ENCODE assay signal across 16 mouse cellular contexts in the genomic region with DNA sequence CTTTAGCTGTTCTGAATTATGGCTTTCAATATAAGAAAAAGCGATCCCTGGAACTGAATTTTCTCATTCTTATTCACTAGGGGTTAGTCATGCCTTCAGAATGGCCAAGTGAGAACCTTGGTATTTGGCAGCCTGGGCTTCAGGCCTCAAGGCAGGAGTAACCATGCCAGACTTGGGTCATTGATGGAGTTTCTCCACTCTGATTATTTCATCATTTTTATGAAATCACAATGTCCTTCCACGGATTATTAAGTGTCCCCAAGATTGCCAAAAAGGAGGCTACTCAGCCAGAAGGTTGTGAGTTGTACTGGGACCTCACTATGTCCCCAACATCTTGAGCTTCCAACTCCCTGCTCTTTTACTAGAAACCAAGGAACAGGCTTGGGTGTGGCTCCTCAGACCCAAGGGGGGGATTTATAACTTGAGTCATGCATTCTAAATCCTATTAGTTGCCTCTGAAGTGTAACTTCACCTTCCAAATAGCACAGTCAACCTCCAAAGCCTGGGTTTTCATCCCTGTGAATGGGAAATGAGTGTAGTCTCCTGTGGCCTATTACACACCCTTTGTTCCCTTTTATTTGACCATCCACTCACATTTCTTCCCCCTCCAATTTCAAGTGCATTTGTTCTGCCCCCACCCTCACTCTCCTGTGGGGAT. TPM values are rescaled to one million over a fixed set of nuclear protein-coding genes. Genes with fewer than 3 reads are reported as not detected.
DNase-seq lines count a peak whose midpoint lies in the region; TF ChIP-seq lines count a peak whose summit lies in the region.
"Had no signal": no experiment of that assay in that cellular context is flagged by ENCODE, and none has a peak within 500 bp of the region (broad histone marks: within the 10 kb centered on the region; RNA-seq: fewer than 3 reads in every experiment).

No protein-coding gene starts in this region.

- peaks cover 14% of the 10 kb centered on the region for H3K4me1 ChIP-seq in embryonic fibroblast, embryonic 13.5 days (ENCODE audit: control insufficient read depth, insufficient read depth, low read length)

- no peak for TF ChIP-seq CTCF in embryonic fibroblast, embryonic 13.5 days (IDR thresholded peaks at IDR 0.05; ENCODE audit: borderline replicate concordance, insufficient read depth, low read length)

- no peak for TF ChIP-seq POLR2A in embryonic fibroblast, embryonic 13.5 days (IDR thresholded peaks at IDR 0.05; ENCODE audit: low read depth, low read length)

- no peak overlapping the region for H3K4me3 ChIP-seq in embryonic fibroblast, embryonic 13.5 days (ENCODE audit: insufficient read depth, low read length)
- H3K4me3 ChIP-seq: embryonic facial prominence, embryonic 15.5 days; forebrain, embryonic 12.5 days; midbrain, embryonic 12.5 days; neural tube, embryonic 13.5 days had no signal

- DNase-seq in adrenal gland, postnatal 10 days: peak; percentile 28
- DNase-seq in adrenal gland, adult 8-10 months: no peak
- DNase-seq in heart, adult 8-10 months (ENCODE audit: low spot score): peak; percentile 42
- no peak for DNase-seq in heart, postnatal 4 days
- peak; percentile 86 for DNase-seq in skeletal muscle tissue, adult 2 months (ENCODE audit: low read depth, low spot score)
- no peak for DNase-seq in kidney, postnatal 36 days
- DNase-seq: cerebellum, adult 18-20 months; cerebellum, postnatal 25 days; liver; right cerebral cortex, adult 18-20 months; thymus, postnatal 14 days had no signal

- H3K27ac ChIP-seq in embryonic fibroblast, embryonic 13.5 days (ENCODE audit: insufficient read depth, low read length): peak overlapping the region; percentile 92
- H3K27ac ChIP-seq: embryonic facial prominence, embryonic 15.5 days; forebrain, embryonic 12.5 days; midbrain, embryonic 12.5 days; neural tube, embryonic 13.5 days had no signal

RNA-seq across cellular contexts. Expression of gene Slco2a1, which starts 16.0 kb away (rescaled TPM):
- total RNA-seq in adrenal gland, postnatal 10 days (2021): 1 to 10 TPM; 7.4 to 9.3 TPM
- total RNA-seq in adrenal gland, adult 8-10 months (2022): 1 to 10 TPM; 3.3 to 5.7 (median 4.4) TPM
- total RNA-seq in heart, adult 8-10 months (2022): 1 to 10 TPM; 3.4 to 5.0 (median 3.9) TPM
- 1 to 10 TPM; 9.5 to 10.0 TPM for total RNA-seq in heart, postnatal 4 days (2021)
- polyA plus RNA-seq in embryonic fibroblast, embryonic 13.5 days (2011; ENCODE audit: insufficient read length, low read depth, missing spikeins): 9.1 and 14.3 TPM in 2 replicates

Comparison
In these comparisons a context has a peak if more than half of its experiments do, and no peak if none do; other contexts are left out.
1. DNase-seq: peak in adrenal gland, postnatal 10 days (single experiment), heart, adult 8-10 months (single experiment) and skeletal muscle tissue, adult 2 months (single experiment); none in adrenal gland, adult 8-10 months (single experiment), heart, postnatal 4 days (single experiment) and kidney, postnatal 36 days (0 of 2).